Mouse (Mus musculus): ENCODE results near the gene Vgll2. TPM values are rescaled to one million over a fixed set of nuclear protein-coding genes. Genes with fewer than 3 reads are reported as not detected.
A peak's percentile ranks its signal among the peaks of the same experiment; 100 is the strongest.

The Vgll2 gene
- polyA plus RNA-seq, 1 experiment from 2014 or later, result not detected

DNA sequence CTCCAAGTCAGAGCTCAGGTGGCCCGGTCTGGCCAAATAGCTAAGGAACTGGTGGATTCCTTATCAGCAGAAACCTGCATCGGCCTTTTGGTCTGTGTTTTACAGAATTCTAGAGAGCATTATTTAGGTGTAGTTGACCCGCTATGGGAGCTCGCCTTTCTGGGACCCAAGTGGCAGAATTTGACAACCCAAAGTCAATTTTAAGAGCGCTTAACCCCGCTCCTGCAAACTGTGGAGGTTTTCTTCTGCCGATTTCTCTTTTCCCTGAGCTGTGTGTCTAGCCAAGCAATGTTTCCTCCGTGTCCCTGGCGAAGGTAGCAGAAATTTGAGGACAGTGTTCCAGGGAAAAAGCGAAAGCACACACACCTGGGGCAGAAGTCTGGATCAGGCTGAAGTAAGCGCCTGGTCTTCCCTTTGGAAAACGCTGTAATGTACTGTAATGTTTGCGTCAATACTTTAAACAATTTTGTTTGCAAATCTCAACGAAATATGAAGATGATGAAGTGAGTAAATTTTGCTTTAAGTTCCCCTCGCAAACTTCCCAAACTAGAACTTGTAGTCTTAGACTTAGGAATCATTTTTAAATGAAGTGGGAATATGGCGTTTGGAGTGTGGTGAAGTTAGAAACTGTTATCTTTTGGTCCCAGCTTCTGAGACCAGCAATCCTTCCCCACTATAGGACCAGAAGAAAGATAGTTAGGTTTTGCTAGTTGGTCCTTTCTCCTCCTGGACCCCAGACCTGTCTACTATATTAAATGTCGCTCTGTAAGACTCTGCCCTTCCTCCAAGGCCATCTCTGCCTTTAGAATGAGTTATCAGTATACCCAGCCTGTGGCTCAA, 1.1 kb downstream of the Vgll2 start:
- H3K36me3 ChIP-seq (ENCODE audit: control insufficient read depth, insufficient read depth, low read length), result no peaks in the 10 kb centered on the region
- H3K9ac ChIP-seq (ENCODE audit: low read length), result no peak overlapping the region
- peaks cover 13% of the 10 kb centered on the region; the same call in 1 of the 2 replicates for H3K4me1 ChIP-seq (replicated peaks; ENCODE audit: control insufficient read depth, insufficient read depth, low read length)
- 4% methylated on average over 17 of the region's 17 CpGs for WGBS
- no peak overlapping the region for H3K27ac ChIP-seq (ENCODE audit: low read depth)
- DNase-seq (ENCODE audit: low spot score) (peak; percentile 79), ATAC-seq (replicated peaks; ENCODE audit: low FRiP score, low TSS enrichment, low read depth) (no peak)
- H3K27me3 ChIP-seq (replicated peaks; ENCODE audit: control insufficient read depth, insufficient read depth, low read length), result peaks cover 96% of the 10 kb centered on the region
- H3K4me3 ChIP-seq (ENCODE audit: low read depth, low read length), result no peak overlapping the region
- no peaks in the 10 kb centered on the region for H3K9me3 ChIP-seq (ENCODE audit: control insufficient read depth, low read length)
- H3K4me2 ChIP-seq (ENCODE audit: low read length), result peak overlapping the region; percentile 74; the same call in 1 of the 2 replicates

DNA sequence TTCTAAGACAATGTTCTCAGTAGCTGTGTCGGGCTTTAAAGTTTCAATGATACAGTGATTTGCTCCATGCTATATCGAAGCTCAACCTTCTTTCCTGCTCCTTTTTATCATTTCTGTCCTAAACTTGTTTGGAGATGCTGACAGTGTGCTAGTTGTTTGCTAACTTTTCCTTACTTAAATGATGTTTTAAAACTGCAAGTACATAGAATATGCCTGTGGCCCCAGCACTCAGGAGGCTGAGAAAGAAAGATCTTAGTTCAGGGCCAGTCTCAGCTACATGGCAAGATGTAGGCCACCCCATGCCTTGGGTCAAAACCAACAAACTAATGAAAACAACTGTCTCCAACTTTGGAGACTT, 1.7 kb downstream of the Vgll2 start:
- H3K27me3 ChIP-seq (replicated peaks; ENCODE audit: control insufficient read depth, insufficient read depth, low read length), result peaks cover 96% of the 10 kb centered on the region
- ATAC-seq (replicated peaks; ENCODE audit: low FRiP score, low TSS enrichment, low read depth) (no peak), DNase-seq (ENCODE audit: low spot score) (no peak)
- H3K4me3 ChIP-seq (ENCODE audit: low read depth, low read length), result no peak overlapping the region
- H3K9ac ChIP-seq (ENCODE audit: low read length), result no peak overlapping the region
- no peaks in the 10 kb centered on the region for H3K36me3 ChIP-seq (ENCODE audit: control insufficient read depth, insufficient read depth, low read length)
- no peaks in the 10 kb centered on the region for H3K9me3 ChIP-seq (ENCODE audit: control insufficient read depth, low read length)
- peaks cover 13% of the 10 kb centered on the region; the same call in 1 of the 2 replicates for H3K4me1 ChIP-seq (replicated peaks; ENCODE audit: control insufficient read depth, insufficient read depth, low read length)
- no peak overlapping the region for H3K27ac ChIP-seq (ENCODE audit: low read depth)
- H3K4me2 ChIP-seq (ENCODE audit: low read length), result no peak overlapping the region
- 17% methylated on average over 2 of the region's 2 CpGs for WGBS

DNA sequence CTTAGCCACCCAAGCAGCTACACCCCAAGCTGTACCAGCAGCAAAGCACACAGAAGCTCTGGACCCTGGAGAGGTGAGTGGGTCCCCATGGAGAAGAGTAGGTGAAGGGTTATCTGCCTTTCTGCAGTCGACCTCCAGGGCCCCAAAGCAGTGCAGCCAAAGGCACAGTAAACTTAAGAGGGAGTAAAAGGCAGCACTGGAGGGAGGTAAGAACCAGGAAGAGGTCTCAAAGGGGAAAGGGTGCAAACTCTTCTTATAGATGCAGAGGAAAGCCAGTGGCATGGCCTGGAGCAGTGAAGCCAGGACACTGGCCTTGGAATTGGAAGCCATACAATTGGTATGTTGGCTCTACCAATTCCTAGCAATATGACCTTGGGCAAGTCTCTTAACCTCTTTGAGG, 3.0 kb downstream of the Vgll2 start:
- Histone ChIP-seq H3K36me3 (ENCODE audit: control insufficient read depth, insufficient read depth, low read length) (no peaks in the 10 kb centered on the region), H3K27me3 (replicated peaks; ENCODE audit: control insufficient read depth, insufficient read depth, low read length) (peaks cover 99% of the 10 kb centered on the region), H3K4me1 (replicated peaks; ENCODE audit: control insufficient read depth, insufficient read depth, low read length) (peaks cover 13% of the 10 kb centered on the region; the same call in 1 of the 2 replicates), H3K27ac (ENCODE audit: low read depth) (no peak overlapping the region), H3K4me2 (ENCODE audit: low read length) (no peak overlapping the region), H3K4me3 (ENCODE audit: low read depth, low read length) (no peak overlapping the region), H3K9ac (ENCODE audit: low read length) (no peak overlapping the region), H3K9me3 (ENCODE audit: control insufficient read depth, low read length) (no peaks in the 10 kb centered on the region)
- ATAC-seq (replicated peaks; ENCODE audit: low FRiP score, low TSS enrichment, low read depth) (no peak), DNase-seq (ENCODE audit: low spot score) (no peak)
- 0% methylated on average over 1 of the region's 1 CpGs for WGBS

DNA sequence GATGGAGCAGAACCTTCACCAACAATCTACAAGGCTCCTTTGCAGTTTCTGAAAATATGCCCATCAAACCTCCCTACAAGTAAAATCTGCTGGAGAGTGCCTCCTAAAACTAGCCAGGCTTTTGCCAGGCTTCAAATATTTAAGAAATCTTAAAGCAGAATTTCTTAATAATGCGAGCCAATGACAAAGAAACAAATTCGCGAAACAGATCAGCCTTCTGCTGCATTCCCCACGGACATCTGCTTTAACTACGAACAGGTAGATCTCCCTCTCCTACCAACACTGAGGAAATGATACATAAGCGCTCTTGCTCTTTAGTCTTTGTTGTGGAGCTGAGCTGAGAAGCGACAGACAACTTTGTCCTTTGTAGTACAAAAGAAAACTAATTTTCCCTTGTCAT, 3.5 kb downstream of the Vgll2 start:
- 13% methylated on average over 7 of the region's 7 CpGs for WGBS
- Histone ChIP-seq H3K36me3 (ENCODE audit: control insufficient read depth, insufficient read depth, low read length) (no peaks in the 10 kb centered on the region), H3K4me1 (replicated peaks; ENCODE audit: control insufficient read depth, insufficient read depth, low read length) (peaks cover 13% of the 10 kb centered on the region; the same call in 1 of the 2 replicates), H3K9me3 (ENCODE audit: control insufficient read depth, low read length) (no peaks in the 10 kb centered on the region), H3K9ac (ENCODE audit: low read length) (no peak overlapping the region), H3K27me3 (replicated peaks; ENCODE audit: control insufficient read depth, insufficient read depth, low read length) (peaks cover 99% of the 10 kb centered on the region), H3K4me3 (ENCODE audit: low read depth, low read length) (no peak overlapping the region), H3K27ac (ENCODE audit: low read depth) (no peak overlapping the region), H3K4me2 (ENCODE audit: low read length) (no peak overlapping the region)
- ATAC-seq (replicated peaks; ENCODE audit: low FRiP score, low TSS enrichment, low read depth), result no peak
- DNase-seq (ENCODE audit: low spot score), result no peak

DNA sequence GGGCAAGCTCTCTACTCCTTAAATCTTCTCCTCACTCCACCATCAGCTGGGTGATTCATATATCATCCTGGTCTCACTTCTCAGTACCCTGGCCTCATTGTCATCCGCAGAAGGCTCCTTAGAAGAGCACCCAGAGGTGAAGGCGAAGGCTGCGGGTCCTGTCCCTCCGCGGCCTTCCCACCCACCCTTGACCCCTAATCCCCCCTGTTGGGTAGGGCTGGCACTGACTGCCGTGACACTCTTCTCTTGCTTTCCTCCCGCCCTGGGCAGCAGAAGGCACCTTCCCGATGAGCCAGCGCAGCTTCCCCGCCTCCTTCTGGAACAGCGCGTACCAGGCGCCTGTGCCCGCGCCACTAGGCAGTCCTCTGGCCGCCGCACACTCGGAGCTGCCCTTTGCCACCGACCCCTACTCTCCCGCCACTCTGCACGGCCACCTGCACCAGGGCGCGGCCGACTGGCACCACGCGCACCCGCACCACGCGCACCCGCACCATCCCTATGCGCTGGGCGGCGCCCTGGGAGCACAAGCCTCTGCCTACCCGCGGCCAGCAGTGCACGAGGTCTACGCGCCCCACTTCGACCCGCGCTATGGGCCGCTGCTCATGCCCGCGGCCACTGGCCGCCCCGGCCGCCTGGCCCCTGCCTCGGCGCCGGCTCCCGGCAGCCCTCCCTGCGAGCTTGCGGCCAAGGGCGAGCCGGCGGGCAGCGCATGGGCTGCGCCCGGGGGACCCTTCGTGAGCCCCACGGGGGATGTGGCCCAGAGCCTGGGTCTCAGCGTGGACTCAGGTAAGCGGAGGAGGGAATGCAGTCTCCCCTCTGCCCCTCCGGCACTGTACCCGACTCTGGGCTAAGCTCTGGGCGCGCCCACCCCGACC, 5.1 kb downstream of the Vgll2 start:
- Histone ChIP-seq H3K9me3 (ENCODE audit: control insufficient read depth, low read length) (no peaks in the 10 kb centered on the region), H3K27me3 (replicated peaks; ENCODE audit: control insufficient read depth, insufficient read depth, low read length) (peaks cover 97% of the 10 kb centered on the region), H3K27ac (ENCODE audit: low read depth) (no peak overlapping the region), H3K4me2 (ENCODE audit: low read length) (peak overlapping the region; percentile 53), H3K9ac (ENCODE audit: low read length) (no peak overlapping the region), H3K36me3 (ENCODE audit: control insufficient read depth, insufficient read depth, low read length) (no peaks in the 10 kb centered on the region), H3K4me3 (ENCODE audit: low read depth, low read length) (peak overlapping the region; percentile 30), H3K4me1 (replicated peaks; ENCODE audit: control insufficient read depth, insufficient read depth, low read length) (peaks cover 6% of the 10 kb centered on the region; the same call in 1 of the 2 replicates)
- DNase-seq (ENCODE audit: low spot score), result peak; percentile 62
- WGBS, result 2% methylated on average over 64 of the region's 68 CpGs
- ATAC-seq (replicated peaks; ENCODE audit: low FRiP score, low TSS enrichment, low read depth), result peak; percentile 63

DNA sequence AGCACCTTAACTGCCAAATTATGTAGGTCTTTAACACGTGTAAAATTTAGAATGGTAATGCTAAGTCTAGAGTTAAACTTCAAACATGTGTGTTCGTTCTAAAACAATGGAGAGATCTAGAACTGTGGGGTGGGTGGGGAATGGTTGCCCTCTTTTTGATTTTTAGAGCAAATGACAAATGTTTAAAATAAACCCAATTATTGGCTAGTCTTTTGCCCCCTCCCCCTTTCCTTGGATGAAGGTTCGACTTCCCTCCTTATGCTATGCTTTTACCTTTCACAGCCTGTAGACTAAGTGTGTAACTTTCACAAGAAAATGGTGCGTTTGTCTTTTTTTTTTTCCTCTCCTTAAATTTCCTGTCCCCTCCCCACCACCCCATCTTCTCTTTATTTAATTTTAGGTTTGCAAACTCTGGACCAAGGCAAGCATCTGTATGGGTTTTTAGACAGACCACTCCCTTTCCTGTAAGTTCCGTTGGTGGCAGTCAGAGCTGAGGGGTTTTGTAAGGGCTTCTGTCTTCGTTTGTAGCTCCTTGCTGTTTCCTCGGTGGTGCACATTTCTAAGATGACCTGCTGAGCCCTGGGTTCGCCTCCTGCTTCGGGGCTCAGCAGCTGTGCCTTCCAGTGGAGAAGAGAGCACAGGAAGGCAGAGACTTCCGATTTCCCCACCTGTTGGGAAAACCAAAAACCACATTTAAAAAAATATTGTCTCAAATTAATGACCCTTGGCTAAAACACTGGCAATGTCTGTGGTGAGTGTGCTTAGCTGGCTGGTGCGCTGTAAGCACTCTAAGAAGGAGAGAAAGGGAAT, 6.5 kb downstream of the Vgll2 start:
- Histone ChIP-seq H3K9me3 (ENCODE audit: control insufficient read depth, low read length) (no peaks in the 10 kb centered on the region), H3K27me3 (replicated peaks; ENCODE audit: control insufficient read depth, insufficient read depth, low read length) (peaks cover 83% of the 10 kb centered on the region), H3K4me2 (ENCODE audit: low read length) (no peak overlapping the region; the same call in 1 of the 2 replicates), H3K4me1 (replicated peaks; ENCODE audit: control insufficient read depth, insufficient read depth, low read length) (no peaks in the 10 kb centered on the region), H3K9ac (ENCODE audit: low read length) (no peak overlapping the region), H3K4me3 (ENCODE audit: low read depth, low read length) (no peak overlapping the region), H3K36me3 (ENCODE audit: control insufficient read depth, insufficient read depth, low read length) (no peaks in the 10 kb centered on the region), H3K27ac (ENCODE audit: low read depth) (no peak overlapping the region)
- no peak for ATAC-seq (replicated peaks; ENCODE audit: low FRiP score, low TSS enrichment, low read depth)
- no peak for DNase-seq (ENCODE audit: low spot score)
- 6% methylated on average over 11 of the region's 11 CpGs for WGBS

DNA sequence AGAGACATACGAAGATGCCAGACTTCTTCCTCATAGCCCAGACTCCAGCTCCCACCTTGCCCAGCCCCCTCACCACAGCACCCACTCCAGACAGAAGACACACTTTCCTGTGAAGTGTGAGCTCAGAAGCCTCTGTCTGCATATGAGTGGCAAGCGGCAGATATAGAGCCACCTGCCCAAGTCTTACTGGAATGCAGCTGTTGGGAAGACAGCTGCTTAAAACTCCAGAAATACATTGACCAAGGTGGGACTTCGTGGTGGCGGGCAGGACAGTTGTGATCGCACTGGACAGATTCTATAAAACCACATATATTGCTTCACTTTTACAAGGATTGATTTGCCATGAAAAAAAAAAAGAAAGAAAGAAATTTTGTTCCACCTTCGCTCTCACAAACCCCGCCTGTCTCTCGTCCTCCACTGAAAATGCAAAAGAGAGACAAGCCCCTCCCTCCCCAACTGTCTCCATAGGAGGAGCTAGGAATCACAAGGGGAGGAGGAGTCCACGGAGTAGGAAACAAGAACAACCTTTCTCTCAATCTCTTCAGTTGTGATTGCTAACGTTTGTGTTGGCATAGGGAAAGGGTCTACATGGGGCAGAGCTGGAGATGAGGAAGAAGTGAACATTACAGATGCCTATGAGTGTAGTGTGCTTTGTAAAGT, 7.2 kb downstream of the Vgll2 start:
- H3K27ac ChIP-seq (ENCODE audit: low read depth), result no peak overlapping the region
- no peak for ATAC-seq (replicated peaks; ENCODE audit: low FRiP score, low TSS enrichment, low read depth)
- no peak for DNase-seq (ENCODE audit: low spot score)
- H3K4me1 ChIP-seq (replicated peaks; ENCODE audit: control insufficient read depth, insufficient read depth, low read length), result no peaks in the 10 kb centered on the region
- H3K36me3 ChIP-seq (ENCODE audit: control insufficient read depth, insufficient read depth, low read length), result no peaks in the 10 kb centered on the region
- peak overlapping the region; percentile 16; the same call in 1 of the 2 replicates for H3K4me2 ChIP-seq (ENCODE audit: low read length)
- H3K4me3 ChIP-seq (ENCODE audit: low read depth, low read length), result no peak overlapping the region
- peaks cover 75% of the 10 kb centered on the region for H3K27me3 ChIP-seq (replicated peaks; ENCODE audit: control insufficient read depth, insufficient read depth, low read length)
- no peak overlapping the region for H3K9ac ChIP-seq (ENCODE audit: low read length)
- H3K9me3 ChIP-seq (ENCODE audit: control insufficient read depth, low read length), result no peaks in the 10 kb centered on the region
- WGBS, result 3% methylated on average over 10 of the region's 10 CpGs

DNA sequence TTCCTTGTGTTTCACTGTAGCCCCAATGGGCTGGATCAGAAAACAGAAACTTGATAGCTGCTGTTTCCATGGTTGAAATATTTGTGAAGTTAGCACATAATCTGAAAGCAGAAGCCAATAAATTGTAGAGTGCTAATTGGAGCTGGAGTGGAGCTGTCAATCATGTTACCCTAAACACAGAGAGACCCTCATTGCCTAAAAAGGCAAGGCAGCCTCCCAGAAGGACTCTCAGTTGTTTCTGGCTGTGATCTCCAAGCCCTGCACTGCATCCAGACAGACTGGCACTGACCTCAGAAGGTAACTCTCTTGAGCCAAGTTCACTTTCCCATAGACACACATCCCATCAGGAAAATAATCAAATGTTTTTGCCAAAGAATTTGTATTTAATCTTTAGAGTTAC, 11.4 kb downstream of the Vgll2 start:
- Histone ChIP-seq H3K9me3 (ENCODE audit: control insufficient read depth, low read length) (no peaks in the 10 kb centered on the region), H3K9ac (ENCODE audit: low read length) (no peak overlapping the region), H3K27me3 (replicated peaks; ENCODE audit: control insufficient read depth, insufficient read depth, low read length) (peaks cover 33% of the 10 kb centered on the region), H3K27ac (ENCODE audit: low read depth) (no peak overlapping the region), H3K4me1 (replicated peaks; ENCODE audit: control insufficient read depth, insufficient read depth, low read length) (no peaks in the 10 kb centered on the region), H3K36me3 (ENCODE audit: control insufficient read depth, insufficient read depth, low read length) (no peaks in the 10 kb centered on the region), H3K4me3 (ENCODE audit: low read depth, low read length) (no peak overlapping the region), H3K4me2 (ENCODE audit: low read length) (no peak overlapping the region)
- no peak for ATAC-seq (replicated peaks; ENCODE audit: low FRiP score, low TSS enrichment, low read depth)
- DNase-seq (ENCODE audit: low spot score), result no peak
